8 mouse cellular contexts compared by ENCODE assay signal in the genomic region with DNA sequence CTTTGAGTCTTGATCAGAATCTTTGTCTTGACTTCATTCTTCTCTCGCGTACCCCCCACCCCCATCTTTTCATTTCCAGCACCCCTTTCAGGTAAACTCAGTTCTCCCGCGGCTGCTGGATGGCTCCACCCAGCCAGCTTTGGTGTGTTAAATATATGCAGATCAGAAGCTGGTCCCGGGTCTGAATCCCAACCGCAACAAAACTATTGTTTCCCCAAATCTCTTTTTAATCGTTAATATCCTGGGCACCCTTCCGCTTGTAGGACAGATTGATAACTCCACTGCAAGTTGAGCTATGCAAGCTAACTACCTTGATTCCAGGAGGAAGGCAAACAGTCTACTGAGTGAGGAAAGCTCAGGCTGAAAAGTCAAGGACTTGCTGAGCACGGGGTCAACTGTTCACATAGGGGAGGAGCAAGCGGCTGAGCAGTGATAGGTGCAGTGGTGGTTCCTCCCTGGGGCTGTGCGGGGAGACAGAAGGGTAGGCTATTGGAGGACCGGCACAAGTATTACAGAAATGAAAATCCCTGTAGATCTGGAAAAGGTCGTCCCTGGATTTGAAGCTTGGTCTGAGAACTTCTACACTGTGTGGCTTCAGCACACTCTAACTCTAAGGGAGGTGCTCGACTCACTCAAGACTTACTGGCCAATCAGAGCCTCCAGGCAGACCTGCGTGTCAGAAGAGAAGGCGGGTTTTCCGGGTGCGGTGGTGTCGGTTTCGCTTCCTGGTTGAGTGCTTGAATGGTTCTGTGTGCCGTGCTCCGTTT. TPM values are rescaled to one million over a fixed set of nuclear protein-coding genes. Genes with fewer than 3 reads are reported as not detected.
A peak's percentile ranks its signal among the peaks of the same experiment; 100 is the strongest.
DNase-seq lines count a peak whose midpoint lies in the region; ATAC-seq and TF ChIP-seq lines count a peak whose summit lies in the region.

A gene (plus strand): TSS at position 700 of the 767 bp plus-strand sequence.

- peak within 1 kb of the TSS; percentile 72 for H3K4me2 ChIP-seq in embryonic facial prominence, embryonic 14.5 days (ENCODE audit: low read depth, low read length)
- peak within 1 kb of the TSS; percentile 67 for H3K4me2 ChIP-seq in limb, embryonic 13.5 days (replicated peaks)
- peak within 1 kb of the TSS; percentile 66 for H3K4me2 ChIP-seq in midbrain, embryonic 16.5 days (ENCODE audit: low read length)

- DNase-seq in 3T3-L1 (ENCODE audit: low read depth, low spot score), result peak; percentile 96
- DNase-seq in adrenal gland, postnatal 4 days (ENCODE audit: low spot score in 2 of 2), result peak; percentile 49 to 73
- peak; percentile 95 for DNase-seq in embryonic facial prominence, embryonic 14.5 days (ENCODE audit: low spot score)
- DNase-seq in heart, adult 2 months, result peak; percentile 83 to 90
- peak; percentile 87 to 90 for DNase-seq in kidney, adult 8-10 months
- DNase-seq in spleen, postnatal 10 days (ENCODE audit: low spot score in 2 of 2), result peak; percentile 75 to 88

- intact Hi-C loops in heart, adult 2 months (cut with DNase I), result loop anchor here (1.0 to 5.0 kb wide), 2 partner anchors 34 to 144 kb away; a partner anchor contains a TSS

- peaks cover 5% of the 10 kb centered on the region; the same call in 1 of the 2 replicates for H3K36me3 ChIP-seq in embryonic facial prominence, embryonic 14.5 days (ENCODE audit: control insufficient read depth, insufficient read depth, low read length)
- peaks cover 3% of the 10 kb centered on the region; the same call in 1 of the 2 replicates for H3K36me3 ChIP-seq in heart, adult 2 months (ENCODE audit: control insufficient read depth, insufficient read depth, low read length)
- H3K36me3 ChIP-seq in limb, embryonic 13.5 days, result peaks cover 9% of the 10 kb centered on the region
- H3K36me3 ChIP-seq in midbrain, embryonic 16.5 days (ENCODE audit: control insufficient read depth, insufficient read depth, low read length), result 0 out of 2 replicates have a peak, but pooled peaks cover 2% of the 10 kb centered on the region

- H3K9ac ChIP-seq in embryonic facial prominence, embryonic 14.5 days (ENCODE audit: low read depth, low read length), result peak within 1 kb of the TSS; percentile 62
- H3K9ac ChIP-seq in heart, adult 2 months (ENCODE audit: low read depth, low read length), result peak within 1 kb of the TSS; percentile 56
- peak within 1 kb of the TSS; percentile 63 for H3K9ac ChIP-seq in limb, embryonic 13.5 days
- H3K9ac ChIP-seq in midbrain, embryonic 16.5 days (ENCODE audit: low read depth, low read length), result peak within 1 kb of the TSS; percentile 60

- H3K27me3 ChIP-seq in embryonic facial prominence, embryonic 14.5 days (replicated peaks; ENCODE audit: control insufficient read depth, insufficient read depth, low read length), result no peaks in the 10 kb centered on the region
- H3K27me3 ChIP-seq in heart, adult 2 months (ENCODE audit: control insufficient read depth, insufficient read depth, low read length), result no peaks in the 10 kb centered on the region
- H3K27me3 ChIP-seq in limb, embryonic 13.5 days, result no peaks in the 10 kb centered on the region
- no peaks in the 10 kb centered on the region for H3K27me3 ChIP-seq in midbrain, embryonic 16.5 days (ENCODE audit: control insufficient read depth, insufficient read depth, low read depth, low read length)

- H3K4me1 ChIP-seq in embryonic facial prominence, embryonic 14.5 days (ENCODE audit: control insufficient read depth, insufficient read depth, low read length), result peaks cover 3% of the 10 kb centered on the region; the same call in 1 of the 2 replicates
- peaks cover 3% of the 10 kb centered on the region for H3K4me1 ChIP-seq in heart, adult 2 months (ENCODE audit: control insufficient read depth, insufficient read depth, low read length)
- peaks cover 13% of the 10 kb centered on the region for H3K4me1 ChIP-seq in limb, embryonic 13.5 days
- peaks cover 13% of the 10 kb centered on the region for H3K4me1 ChIP-seq in midbrain, embryonic 16.5 days (ENCODE audit: control insufficient read depth, insufficient read depth, low read length)

- peaks cover 13% of the 10 kb centered on the region for H3K9me3 ChIP-seq in embryonic facial prominence, embryonic 14.5 days (ENCODE audit: control insufficient read depth, low read length)
- peaks cover 2% of the 10 kb centered on the region; the same call in 1 of the 2 replicates for H3K9me3 ChIP-seq in limb, embryonic 13.5 days
- no peaks in the 10 kb centered on the region; the same call in 1 of the 2 replicates for H3K9me3 ChIP-seq in midbrain, embryonic 16.5 days (replicated peaks; ENCODE audit: control insufficient read depth, low read length, poor library complexity, severe bottlenecking)

- H3K27ac ChIP-seq in embryonic facial prominence, embryonic 14.5 days (replicated peaks; ENCODE audit: low read depth, low read length), result peak within 1 kb of the TSS; percentile 83
- H3K27ac ChIP-seq in heart, adult 2 months, result peak within 1 kb of the TSS; percentile 94
- H3K27ac ChIP-seq in limb, embryonic 13.5 days, result peak within 1 kb of the TSS; percentile 79; the same call in 1 of the 2 replicates
- peak within 1 kb of the TSS; percentile 43; the same call in 1 of the 2 replicates for H3K27ac ChIP-seq in midbrain, embryonic 16.5 days (ENCODE audit: low read length)

- peak; percentile 99 for ATAC-seq in embryonic facial prominence, embryonic 14.5 days (ENCODE audit: low read depth)
- peak; percentile 98 for ATAC-seq in limb, embryonic 13.5 days (ENCODE audit: low FRiP score, low read depth)
- peak; percentile 99 for ATAC-seq in midbrain, embryonic 16.5 days

- H3K4me3 ChIP-seq in embryonic facial prominence, embryonic 14.5 days (ENCODE audit: low read depth, low read length), result peak within 1 kb of the TSS; percentile 55
- H3K4me3 ChIP-seq in heart, adult 2 months, result peak within 1 kb of the TSS; percentile 57
- H3K4me3 ChIP-seq in limb, embryonic 13.5 days, result peak within 1 kb of the TSS; percentile 58
- H3K4me3 ChIP-seq in midbrain, embryonic 16.5 days (ENCODE audit: low read depth, low read length), result peak within 1 kb of the TSS; percentile 43

- TF ChIP-seq CTCF in heart, adult 2 months (IDR thresholded peaks at IDR 0.05), result no peak

- H3K79me2 ChIP-seq in heart, adult 2 months (replicated peaks; ENCODE audit: control insufficient read depth, insufficient read depth, low read length), result no peaks in the 10 kb centered on the region

- TF ChIP-seq POLR2A in heart, adult 2 months (IDR thresholded peaks at IDR 0.05; ENCODE audit: insufficient read depth, low read depth, low read length), result peak; percentile 73

- no peak for TF ChIP-seq EP300 in heart, adult 2 months (IDR thresholded peaks at IDR 0.05; ENCODE audit: insufficient read depth, low read depth, low read length)

- WGBS in embryonic facial prominence, embryonic 14.5 days, result 2% methylated on average over 22 of the region's 22 CpGs
- WGBS in heart, adult 2 months, result 2% methylated on average over 22 of the region's 22 CpGs
- 4% methylated on average over 22 of the region's 22 CpGs for WGBS in limb, embryonic 13.5 days
- WGBS in midbrain, embryonic 16.5 days, result under 1% methylated on average over 22 of the region's 22 CpGs

RNA-seq across cellular contexts. Expression of the gene that starts here (rescaled TPM):
- 10 to 100 TPM; 46.4 to 47.9 TPM for total RNA-seq in adrenal gland, postnatal 4 days (2021)
- polyA plus RNA-seq in embryonic facial prominence, embryonic 14.5 days (2014; fragmentation: Nextera tagmentation; extraction: Ambion mirVana), result 33.6 and 34.2 TPM in 2 replicates
- total RNA-seq in heart, adult 2 months (2021), result 1 to 10 TPM; 3.7 to 4.7 TPM
- 3.1 and 6.4 TPM in 2 replicates for polyA plus RNA-seq in heart, adult 2 months (2012; rRNA removed)
- 25.9 and 30.5 TPM in 2 replicates for polyA plus RNA-seq in limb, embryonic 13.5 days (2015; fragmentation: Nextera tagmentation; extraction: Ambion mirVana)
- polyA plus RNA-seq in midbrain, embryonic 16.5 days (2015; fragmentation: Nextera tagmentation; extraction: Ambion mirVana), result 17.9 and 18.6 TPM in 2 replicates

Comparison
In these comparisons a context has a peak if more than half of its experiments do, and no peak if none do; other contexts are left out.
1. Peak in every context shown above with its lines: DNase-seq, ATAC-seq, H3K4me3 ChIP-seq and H3K27ac ChIP-seq.
2. RNA of the gene that starts here (total RNA-seq): 46.4 to 47.9 TPM in adrenal gland, postnatal 4 days; 3.7 to 4.7 TPM in heart, adult 2 months; every median in the first group is over 4 times any median in the second.
3. H3K27ac ChIP-seq: peak in every context shown above with its lines; median percentile 94 in heart, adult 2 months; 83 in embryonic facial prominence, embryonic 14.5 days; 79 in limb, embryonic 13.5 days; 43 in midbrain, embryonic 16.5 days.